Comparison of ENCODE assay signal across 8 mouse cellular contexts in genomic region chr7:135716445-135716877, GRCm38 (mm10). TPM values are rescaled to one million over a fixed set of nuclear protein-coding genes. Genes with fewer than 3 reads are reported as not detected.
A peak's percentile ranks its signal among the peaks of the same experiment; 100 is the strongest.
DNase-seq lines count a peak whose midpoint lies in the region; ATAC-seq and TF ChIP-seq lines count a peak whose summit lies in the region.

No protein-coding gene starts in this region.

- peak overlapping the region; percentile 99 for H3K4me2 ChIP-seq in forebrain, postnatal 0 days (ENCODE audit: low read depth)
- H3K4me2 ChIP-seq in lung, embryonic 14.5 days: peak overlapping the region; percentile 83

- H3K9ac ChIP-seq in forebrain, postnatal 0 days: peak overlapping the region; percentile 14
- H3K9ac ChIP-seq in lung, embryonic 14.5 days: peak overlapping the region; percentile 97

- H3K36me3 ChIP-seq in forebrain, postnatal 0 days (ENCODE audit: insufficient read depth): no peaks in the 10 kb centered on the region
- H3K36me3 ChIP-seq in lung, embryonic 14.5 days (ENCODE audit: insufficient read depth): peaks cover 8% of the 10 kb centered on the region

- H3K4me3 ChIP-seq in cerebellum, adult 2 months (replicated peaks; ENCODE audit: insufficient read depth, low read depth, low read length): peak overlapping the region; percentile 55
- peak overlapping the region; percentile 58 for H3K4me3 ChIP-seq in forebrain, postnatal 0 days (ENCODE audit: low read depth, low read length)
- peak overlapping the region; percentile 65 for H3K4me3 ChIP-seq in layer of hippocampus, adult 2 months
- peak overlapping the region; percentile 94 for H3K4me3 ChIP-seq in lung, embryonic 14.5 days (ENCODE audit: low read depth, low read length)

- no peaks in the 10 kb centered on the region for H3K4me1 ChIP-seq in cerebellum, adult 2 months (ENCODE audit: control insufficient read depth, insufficient read depth, low read length)
- no peaks in the 10 kb centered on the region for H3K4me1 ChIP-seq in forebrain, postnatal 0 days (ENCODE audit: insufficient read depth)
- peaks cover 6% of the 10 kb centered on the region; the same call in 1 of the 2 replicates for H3K4me1 ChIP-seq in lung, embryonic 14.5 days (ENCODE audit: insufficient read depth)

- peak; percentile 77 for DNase-seq in MEL-GATA-1-ER (ENCODE audit: extremely low read depth, low read depth)
- peak; percentile 69 to 76 for DNase-seq in cerebellum, adult 2 months
- DNase-seq in forebrain, postnatal 0 days: peak; percentile 95
- DNase-seq in heart, postnatal 4 days: peak; percentile 94
- DNase-seq in layer of hippocampus, adult 2 months (ENCODE audit: low spot score in 2 of 2): peak; percentile 76 to 78
- peak; percentile 99 for DNase-seq in lung, embryonic 14.5 days
- peak; percentile 93 for DNase-seq in testis, postnatal 14 days (ENCODE audit: low spot score)

- peak; percentile 97 for ATAC-seq in forebrain, postnatal 0 days
- peak; percentile 98 for ATAC-seq in lung, embryonic 14.5 days (ENCODE audit: insufficient read depth)
- peak; percentile 95 for ATAC-seq in neutrophil, adult 5-6 weeks (ENCODE audit: extremely low read depth, insufficient number of reproducible peaks, low FRiP score, poor library complexity, severe bottlenecking)

- H3K27me3 ChIP-seq in cerebellum, adult 2 months (ENCODE audit: control insufficient read depth, insufficient read depth, low read length): peaks cover 3% of the 10 kb centered on the region; the same call in 1 of the 2 replicates
- no peaks in the 10 kb centered on the region for H3K27me3 ChIP-seq in forebrain, postnatal 0 days (ENCODE audit: insufficient read depth, low read length)
- no peaks in the 10 kb centered on the region for H3K27me3 ChIP-seq in lung, embryonic 14.5 days (ENCODE audit: insufficient read depth, low read length)

- no peak overlapping the region for H3K27ac ChIP-seq in cerebellum, adult 2 months (ENCODE audit: insufficient read depth, low read length)
- no peak overlapping the region for H3K27ac ChIP-seq in forebrain, postnatal 0 days (ENCODE audit: low read depth, low read length)
- no peak overlapping the region for H3K27ac ChIP-seq in layer of hippocampus, adult 2 months
- H3K27ac ChIP-seq in lung, embryonic 14.5 days (ENCODE audit: low read depth): peak overlapping the region; percentile 91; the same call in 1 of the 2 replicates

- TF ChIP-seq POLR2A in cerebellum, adult 2 months (IDR thresholded peaks at IDR 0.05; ENCODE audit: borderline replicate concordance, insufficient read depth, low read length): no peak

- TF ChIP-seq CTCF in cerebellum, adult 2 months (IDR thresholded peaks at IDR 0.05; ENCODE audit: borderline replicate concordance, insufficient read depth, low read depth, low read length): no peak
- TF ChIP-seq CTCF in forebrain, postnatal 0 days (IDR thresholded peaks at IDR 0.05; ENCODE audit: low read depth): no peak
- TF ChIP-seq CTCF in layer of hippocampus, adult 2 months (conservative IDR thresholded peaks at IDR 0.05): no peak
- TF ChIP-seq CTCF in lung, embryonic 14.5 days (IDR thresholded peaks at IDR 0.05; ENCODE audit: low read depth): no peak

- under 1% methylated on average over 26 of the region's 28 CpGs for WGBS in cerebellum, adult 2 months
- under 1% methylated on average over 26 of the region's 28 CpGs for WGBS in forebrain, postnatal 0 days
- WGBS in lung, embryonic 14.5 days: 1% methylated on average over 26 of the region's 28 CpGs

- H3K9me3 ChIP-seq in forebrain, postnatal 0 days (ENCODE audit: low read length): no peaks in the 10 kb centered on the region
- H3K9me3 ChIP-seq in lung, embryonic 14.5 days (ENCODE audit: low read depth, low read length): no peaks in the 10 kb centered on the region

RNA-seq across cellular contexts. Expression of gene Mki67, which starts 0.3 kb away (rescaled TPM):
- polyA plus RNA-seq in cerebellum, adult 2 months (2012; rRNA removed): 0.10 TPM in 2 replicates
- 9.2 and 15.8 TPM in 2 replicates for total RNA-seq in forebrain, postnatal 0 days (2014; rRNA removed)
- polyA plus RNA-seq in forebrain, postnatal 0 days (2015; fragmentation: Nextera tagmentation; extraction: Ambion mirVana): 2.4 and 4.0 TPM in 2 replicates
- 100 to 1,000 TPM in 1 of 2 experiments, 10 to 100 TPM in 1; 96.2 to 108 TPM for total RNA-seq in heart, postnatal 4 days (2021)
- total RNA-seq in layer of hippocampus, adult 2 months (2021): 1 to 10 TPM; 1.0 to 1.5 TPM
- polyA plus RNA-seq in lung, embryonic 14.5 days (2014; fragmentation: Nextera tagmentation; extraction: Ambion mirVana): 80.7 and 81.1 TPM in 2 replicates
- total RNA-seq in neutrophil, adult 5-6 weeks (2017): 2.2 and 2.7 TPM in 2 replicates
